Mouse (Mus musculus): ENCODE data around the gene Rhot2.
A peak's percentile ranks its signal among the peaks of the same experiment; 100 is the strongest.

Gene Rhot2

DNA sequence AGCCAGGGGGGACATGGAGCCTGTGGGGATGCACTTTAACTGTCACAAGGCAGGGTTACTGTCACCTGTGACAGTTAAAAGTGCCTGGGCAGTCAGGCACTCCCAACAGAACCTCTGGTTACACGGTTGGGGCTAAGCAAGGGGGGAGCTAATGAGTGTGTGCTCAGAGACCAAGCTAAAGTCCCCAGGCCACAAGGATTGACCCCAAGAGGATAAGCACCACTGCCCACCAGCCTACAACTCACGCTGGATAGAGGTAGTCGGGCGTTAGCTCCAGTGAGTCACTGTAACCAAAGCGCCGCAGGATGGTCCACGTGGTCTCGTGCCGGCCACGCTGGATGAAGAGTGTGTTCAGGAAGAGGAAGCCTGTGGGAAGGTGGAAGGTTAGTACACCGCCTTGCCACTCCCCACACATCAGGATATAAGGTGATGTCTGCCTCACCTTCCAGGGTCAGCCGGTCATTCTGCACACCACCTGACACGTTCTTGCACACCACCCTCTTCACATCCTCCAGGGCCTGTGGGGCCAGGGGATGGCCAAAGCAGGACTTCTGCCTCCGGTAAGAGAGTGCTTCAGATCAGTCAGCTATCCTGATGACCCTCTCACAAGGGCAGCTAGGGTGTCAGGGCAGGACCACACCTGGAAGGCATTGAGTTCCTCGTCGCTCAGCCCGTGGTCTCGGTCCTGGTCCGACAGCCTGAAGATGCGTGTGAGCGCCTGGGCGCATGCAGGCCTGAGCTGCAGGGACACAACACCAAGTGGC lies 3.4 kb downstream of the Rhot2 start, which contains the start of gene Gm20683:
TSS of gene Gm20683 (minus strand) at position 647 of the 764 bp plus-strand sequence.
- DNase-seq (ENCODE audit: low spot score in 2 of 2) = no peak

DNA sequence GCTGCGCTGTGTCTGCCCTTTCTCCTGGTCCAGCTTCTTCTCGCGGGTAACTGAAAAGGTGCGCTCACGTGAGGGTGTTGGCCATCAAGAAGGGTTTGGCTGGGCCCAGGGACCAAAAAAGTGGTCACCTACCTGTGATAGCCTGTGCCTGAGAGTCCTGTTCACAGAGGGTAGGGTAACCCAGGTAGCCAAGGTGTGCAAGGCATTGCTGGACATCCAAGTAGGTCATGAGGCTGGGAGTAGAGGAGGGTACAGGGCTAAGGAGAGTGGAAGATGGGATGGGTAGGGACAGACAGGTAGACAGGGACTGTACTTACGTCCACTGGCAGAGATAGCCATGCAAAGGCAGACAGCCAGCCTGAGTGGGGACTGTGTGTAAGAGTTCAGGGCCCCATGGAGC lies 4.1 kb downstream of the Rhot2 start:
- DNase-seq (ENCODE audit: low spot score in 2 of 2) = no peak

- DNase-seq (ENCODE audit: low spot score in 2 of 2) = no peak
Observed at GRCm38 (mm10) chr17:25839455-25840235, 5.0 kb downstream of the Rhot2 start.

DNA sequence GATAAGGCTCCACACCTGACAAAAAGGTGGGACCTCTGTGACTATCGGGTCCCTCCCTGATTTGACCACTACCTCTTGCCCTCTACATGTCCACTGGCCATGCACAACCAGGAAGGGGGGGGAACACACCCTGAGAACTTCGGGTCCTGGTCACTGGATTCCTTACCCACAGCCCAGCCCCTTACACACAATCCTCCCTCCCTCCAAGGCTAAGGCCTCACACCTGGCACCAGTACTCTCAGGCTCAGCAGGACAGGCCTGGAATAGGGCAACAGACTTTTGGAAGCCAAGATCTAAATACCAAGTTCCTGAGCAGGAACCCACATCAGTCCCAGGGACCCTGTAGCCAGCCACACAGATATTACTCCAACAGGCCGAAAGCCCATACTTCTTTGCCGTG lies 5.7 kb downstream of the Rhot2 start:
- no peak for DNase-seq (ENCODE audit: low spot score in 2 of 2)

- DNase-seq (ENCODE audit: low spot score in 2 of 2) = peak; percentile 38 to 60
Observed at GRCm38 (mm10) chr17:25837533-25837932, 7.1 kb downstream of the Rhot2 start.

- peak; percentile 42 to 45 for DNase-seq (ENCODE audit: low spot score in 2 of 2)
Observed at GRCm38 (mm10) chr17:25837076-25837410, 7.6 kb downstream of the Rhot2 start, which contains the start of gene Rhbdl1. Rhbdl1 (minus strand) TSS chr17:25837295.

- DNase-seq (ENCODE audit: low spot score in 2 of 2) = no peak
Observed at GRCm38 (mm10) chr17:25836397-25837075, 8.1 kb downstream of the Rhot2 start.

GRCm38 (mm10) chr17:25835816-25836215 lies 8.8 kb downstream of the Rhot2 start:
- no peak for DNase-seq (ENCODE audit: low spot score in 2 of 2)

GRCm38 (mm10) chr17:25835301-25835700 lies 9.3 kb downstream of the Rhot2 start:
- DNase-seq (ENCODE audit: low spot score in 2 of 2) = no peak

GRCm38 (mm10) chr17:25834595-25835222 lies 9.9 kb downstream of the Rhot2 start:
- DNase-seq (ENCODE audit: low spot score in 2 of 2) = no peak

DNA sequence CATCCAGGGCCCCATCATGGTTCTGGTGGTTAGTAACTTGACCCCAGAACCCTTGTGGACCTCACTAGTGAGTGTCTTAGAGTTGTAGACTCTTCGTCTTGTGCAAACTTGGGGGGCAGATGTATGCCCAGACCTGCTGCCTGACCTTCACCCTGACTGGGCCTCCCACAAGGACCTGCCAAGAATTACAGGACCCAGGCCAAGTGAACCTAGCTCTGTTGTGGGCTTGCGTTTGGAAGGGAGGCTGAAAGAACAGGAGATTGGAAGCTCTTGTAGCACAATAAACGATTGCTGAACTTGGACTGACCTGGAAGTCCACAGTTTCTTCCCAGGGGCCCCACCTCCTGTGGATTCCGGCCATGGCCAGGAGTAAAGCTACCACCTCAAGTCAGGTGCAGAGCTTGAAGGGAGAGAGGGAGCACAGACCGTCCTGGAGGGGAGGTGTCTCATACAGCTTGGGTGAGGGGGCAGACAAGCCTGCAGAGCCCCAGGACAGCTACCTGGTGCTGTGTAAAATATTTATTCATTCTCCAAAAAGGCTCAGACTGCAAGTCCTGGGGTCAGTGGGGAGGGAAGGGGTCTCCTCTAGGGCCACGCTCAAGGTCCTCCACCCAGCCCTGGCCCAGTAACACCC lies 10.6 kb downstream of the Rhot2 start:
- DNase-seq (ENCODE audit: low spot score in 2 of 2) = no peak

- DNase-seq (ENCODE audit: low spot score in 2 of 2) = no peak
Observed at GRCm38 (mm10) chr17:25833291-25833663, 11.4 kb downstream of the Rhot2 start, which contains the start of gene Stub1. Stub1 (minus strand) TSS chr17:25833404.

- peak; percentile 98 to 99 for DNase-seq (ENCODE audit: low spot score in 2 of 2)
Observed at GRCm38 (mm10) chr17:25832436-25833290, 12.0 kb downstream of the Rhot2 start.

DNA sequence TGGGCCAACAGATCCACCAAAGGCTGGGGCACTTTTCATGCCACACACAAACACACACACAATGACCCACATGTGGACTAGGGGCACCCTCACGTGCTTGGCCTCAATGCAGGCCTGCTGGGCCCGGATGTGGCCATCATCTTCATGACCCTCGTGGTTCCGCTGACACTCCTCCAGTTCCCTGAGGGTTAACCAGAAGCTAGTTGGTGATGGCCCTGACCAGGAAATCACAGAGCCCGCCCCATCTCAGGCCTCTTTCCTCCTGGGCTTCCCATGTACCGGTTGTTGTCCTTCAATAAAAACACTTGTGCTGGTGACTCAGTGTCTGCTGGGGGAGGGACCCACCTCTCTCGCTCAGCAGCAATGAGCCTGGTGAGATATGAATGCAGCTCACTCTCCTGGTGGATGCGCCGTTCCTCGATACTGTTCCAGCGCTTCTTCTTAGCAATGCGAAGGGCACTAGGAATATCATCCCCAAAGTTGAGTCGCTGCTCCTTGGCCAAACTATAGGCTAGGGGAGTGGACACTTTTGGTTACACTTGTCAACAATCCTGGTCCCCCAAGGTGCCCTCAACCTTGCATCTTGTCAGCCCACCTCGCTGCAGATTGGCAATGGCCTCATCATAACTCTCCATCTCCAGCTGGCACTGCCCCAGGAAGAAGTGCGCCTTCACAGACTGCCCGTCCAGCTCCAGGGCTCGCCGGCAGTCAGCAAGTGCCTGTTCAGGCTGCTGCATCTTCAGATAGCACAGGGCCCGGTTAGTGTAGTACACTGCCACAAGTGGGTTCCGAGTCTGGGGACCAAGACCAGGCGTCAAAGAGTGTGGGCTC lies 13.0 kb downstream of the Rhot2 start:
- no peak for DNase-seq (ENCODE audit: low spot score in 2 of 2)

DNA sequence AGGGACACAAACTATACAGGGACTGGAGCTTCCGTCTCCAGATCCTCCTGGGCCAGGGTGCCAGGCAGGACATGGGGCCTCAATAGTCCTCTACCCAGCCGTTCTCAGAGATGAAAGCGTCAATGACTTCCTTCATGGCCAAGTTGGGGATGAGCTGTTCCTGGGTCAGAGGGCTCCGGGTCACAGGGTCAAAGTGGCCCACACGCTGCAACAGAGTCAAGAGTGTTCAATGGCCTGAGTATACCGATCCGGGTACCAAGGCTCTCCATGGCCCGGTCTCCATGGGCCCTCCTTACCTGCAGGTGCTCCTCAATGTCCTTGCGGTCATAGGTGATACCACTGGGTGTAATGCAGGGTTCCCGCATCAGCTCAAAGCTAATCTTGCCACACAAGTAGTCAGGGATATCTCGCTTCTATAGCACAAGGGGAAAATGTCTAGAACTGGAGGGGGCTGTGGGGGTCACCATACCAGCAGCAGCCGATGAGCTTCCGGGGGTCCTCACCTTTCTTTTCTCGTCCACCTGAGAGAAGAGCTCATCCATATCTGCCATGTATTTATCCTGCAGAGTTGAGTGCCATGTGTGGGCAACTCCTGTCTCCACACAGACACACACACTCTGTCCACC lies 13.7 kb downstream of the Rhot2 start:
- DNase-seq (ENCODE audit: low spot score in 2 of 2) = no peak

- DNase-seq (ENCODE audit: low spot score in 2 of 2) = no peak
Observed at GRCm38 (mm10) chr17:25830200-25830753, 14.4 kb downstream of the Rhot2 start.

- DNase-seq (ENCODE audit: low spot score in 2 of 2) = no peak
Observed at GRCm38 (mm10) chr17:25829558-25830017, 15.1 kb downstream of the Rhot2 start.

GRCm38 (mm10) chr17:25828712-25829557 lies 15.7 kb downstream of the Rhot2 start, which contains the start of gene Jmjd8:
Jmjd8 (plus strand) TSS chr17:25828867.
- DNase-seq (ENCODE audit: low spot score in 2 of 2) = peak; percentile 53 to 56

All from natural killer cell, adult 2 months (primary cell).